8 mouse cellular contexts compared by ENCODE assay signal in the genomic region with DNA sequence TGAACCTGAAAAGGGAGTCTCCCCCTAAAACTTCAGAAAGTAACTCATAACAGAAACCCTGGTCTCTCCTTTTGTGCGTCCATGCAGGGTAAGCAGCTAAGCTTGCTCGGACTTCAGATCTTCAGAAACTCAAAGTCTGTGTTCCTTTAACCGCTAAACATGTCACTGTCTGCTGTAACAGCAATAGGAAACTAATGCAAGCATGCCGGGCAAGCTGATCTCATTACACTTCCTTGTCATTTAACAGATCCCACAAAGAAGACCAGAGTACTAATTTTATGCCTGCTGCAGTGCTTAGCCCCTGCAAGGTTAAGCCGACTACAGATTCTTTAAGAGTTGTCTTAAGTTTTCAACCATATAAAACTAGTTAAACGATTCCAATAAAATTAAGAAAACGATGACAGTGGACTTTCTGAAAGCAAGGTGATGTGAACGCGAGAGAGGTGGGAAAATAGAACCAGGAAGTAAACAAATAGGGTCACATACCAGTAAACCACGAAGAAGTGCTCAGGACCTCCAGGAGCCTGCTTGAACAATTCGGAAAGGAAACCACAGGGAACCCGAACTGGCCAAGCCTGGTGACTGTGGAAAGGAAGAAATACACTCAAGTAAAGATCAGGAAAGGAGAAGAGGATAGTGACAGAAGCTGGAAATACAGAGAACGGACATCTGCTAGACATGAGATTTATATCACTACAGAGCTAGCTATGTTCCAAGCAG. TPM values are rescaled to one million over a fixed set of nuclear protein-coding genes. Genes with fewer than 3 reads are reported as not detected.
A peak's percentile ranks its signal among the peaks of the same experiment; 100 is the strongest.
DNase-seq lines count a peak whose midpoint lies in the region; ATAC-seq lines count a peak whose summit lies in the region.

No protein-coding gene starts in this region.

- peak overlapping the region; percentile 75 for H3K4me3 ChIP-seq in embryonic facial prominence, embryonic 12.5 days
- H3K4me3 ChIP-seq in hindbrain, embryonic 12.5 days, result peak overlapping the region; percentile 75

- peak overlapping the region; percentile 90 for H3K27ac ChIP-seq in embryonic facial prominence, embryonic 12.5 days
- H3K27ac ChIP-seq in hindbrain, embryonic 12.5 days, result no peak overlapping the region

- no peak for ATAC-seq in CD4-positive, CD25-positive, alpha-beta regulatory T cell, adult 4 months
- ATAC-seq in embryonic facial prominence, embryonic 12.5 days (ENCODE audit: insufficient number of reproducible peaks, insufficient read depth, low FRiP score, low TSS enrichment), result no peak
- ATAC-seq in hindbrain, embryonic 12.5 days (ENCODE audit: low FRiP score), result no peak

- H3K27me3 ChIP-seq in embryonic facial prominence, embryonic 12.5 days, result no peaks in the 10 kb centered on the region
- no peaks in the 10 kb centered on the region for H3K27me3 ChIP-seq in hindbrain, embryonic 12.5 days

- peak overlapping the region; percentile 80 for H3K4me2 ChIP-seq in embryonic facial prominence, embryonic 12.5 days (replicated peaks)
- H3K4me2 ChIP-seq in hindbrain, embryonic 12.5 days (replicated peaks), result peak overlapping the region; percentile 66

- H3K9ac ChIP-seq in embryonic facial prominence, embryonic 12.5 days, result peak overlapping the region; percentile 80
- H3K9ac ChIP-seq in hindbrain, embryonic 12.5 days, result peak overlapping the region; percentile 78

- no peaks in the 10 kb centered on the region for H3K9me3 ChIP-seq in embryonic facial prominence, embryonic 12.5 days
- no peaks in the 10 kb centered on the region for H3K9me3 ChIP-seq in hindbrain, embryonic 12.5 days (replicated peaks)

- DNase-seq in CD4-positive, CD25-positive, alpha-beta regulatory T cell, adult 2 months (ENCODE audit: low read depth, low spot score), result peak; percentile 23
- peak; percentile 38 for DNase-seq in 3T3-L1 (ENCODE audit: low read depth, low spot score)
- DNase-seq in lung, postnatal 25 days (ENCODE audit: low spot score), result peak; percentile 49
- DNase-seq in urinary bladder, postnatal 4 days (ENCODE audit: low spot score in 2 of 2), result no peak
- no peak for DNase-seq in left cerebral cortex, postnatal 4 days

- peaks cover 7% of the 10 kb centered on the region; the same call in 1 of the 2 replicates for H3K4me1 ChIP-seq in embryonic facial prominence, embryonic 12.5 days
- peaks cover 13% of the 10 kb centered on the region for H3K4me1 ChIP-seq in hindbrain, embryonic 12.5 days

- WGBS in embryonic facial prominence, embryonic 12.5 days, result 13% methylated on average over 13 of the region's 13 CpGs
- 23% methylated on average over 13 of the region's 13 CpGs for WGBS in hindbrain, embryonic 12.5 days

- intact Hi-C loops in left cerebral cortex, postnatal 4 days (cut with DNase I), result no loop called here

- H3K36me3 ChIP-seq in embryonic facial prominence, embryonic 12.5 days, result peaks cover 11% of the 10 kb centered on the region
- H3K36me3 ChIP-seq in hindbrain, embryonic 12.5 days, result peaks cover 13% of the 10 kb centered on the region; the same call in 1 of the 2 replicates

RNA-seq across cellular contexts. Expression of a gene that starts 1.0 kb away (rescaled TPM):
- polyA plus RNA-seq in CD4-positive, CD25-positive, alpha-beta regulatory T cell, adult 4 months (2017; shearing (Covaris generic)), result 10 to 100 TPM; 69.6 to 70.4 TPM
- polyA plus RNA-seq in embryonic facial prominence, embryonic 12.5 days (2016; fragmentation: Nextera tagmentation; extraction: Ambion mirVana), result 43.4 and 46.2 TPM in 2 replicates
- polyA plus RNA-seq in hindbrain, embryonic 12.5 days (2016; fragmentation: Nextera tagmentation; extraction: Ambion mirVana), result 31.4 and 34.2 TPM in 2 replicates
- total RNA-seq in left cerebral cortex, postnatal 4 days (2021), result 10 to 100 TPM; 15.2 to 17.1 TPM

Comparison
In these comparisons a context has a peak if more than half of its experiments do, and no peak if none do; other contexts are left out.
1. DNase-seq: peak in CD4-positive, CD25-positive, alpha-beta regulatory T cell, adult 2 months (single experiment), 3T3-L1 (single experiment) and lung, postnatal 25 days (single experiment); none in urinary bladder, postnatal 4 days (0 of 2) and left cerebral cortex, postnatal 4 days (single experiment).